Mouse (Mus musculus) olfactory bulb, adult 2 months (tissue): Measurements from ENCODE around the gene Brdt. TPM values are rescaled to one million over a fixed set of nuclear protein-coding genes. Genes with fewer than 3 reads are reported as not detected.

ENCODE experiments used
- H3K27ac ChIP-seq: fragments of 200-500 bp; 2 replicates; pipeline ENCODE4 v1.5.1; 2012; ENCODE audit warnings: low read depth, low read length; ENCODE audit not compliant: insufficient read depth
- H3K4me1 ChIP-seq: fragments of 200-500 bp; 2 replicates; pipeline ENCODE4 v1.6.1; 2012; ENCODE audit warnings: low read length; ENCODE audit not compliant: control insufficient read depth, insufficient read depth
- H3K4me3 ChIP-seq: fragments of 200-500 bp; 2 replicates; pipeline ENCODE4 v1.5.1; 2012; ENCODE audit warnings: mild to moderate bottlenecking, low read depth, low read length, moderate library complexity; ENCODE audit not compliant: insufficient read depth
- CTCF ChIP-seq: fragments of 200-500 bp; IDR thresholded peaks from 2 replicates; pipeline ENCODE4 v1.5.1; 2012; ENCODE audit warnings: low read depth, mild to moderate bottlenecking, low read length, moderate library complexity; ENCODE audit not compliant: insufficient read depth
- POLR2A ChIP-seq: fragments of 200-500 bp; IDR thresholded peaks from 2 replicates; pipeline ENCODE4 v1.6.1; 2012; ENCODE audit warnings: mild to moderate bottlenecking, low read depth, low read length, moderate library complexity; ENCODE audit not compliant: insufficient read depth
- WGBS: fragments of 180-500 bp; shearing (Covaris S2); methylation state at CpG from one replicate; pipeline ENCODE4 v1.1.7; 2018; 5-methylcytosine and 5-hydroxymethylcytosine counted together
- polyA plus RNA-seq: library from polyadenylated mRNA; stranded (reverse); fragments of >200 nt; gene quantifications from 2 replicates; pipeline ENCODE4 v1.2.4, GENCODE M21; 2012; ENCODE audit warnings: low replicate concordance; ENCODE audit not compliant: missing spikeins, insufficient read depth, insufficient read length

The Brdt gene
- polyA plus RNA-seq, 1 experiment, result not detected

DNA sequence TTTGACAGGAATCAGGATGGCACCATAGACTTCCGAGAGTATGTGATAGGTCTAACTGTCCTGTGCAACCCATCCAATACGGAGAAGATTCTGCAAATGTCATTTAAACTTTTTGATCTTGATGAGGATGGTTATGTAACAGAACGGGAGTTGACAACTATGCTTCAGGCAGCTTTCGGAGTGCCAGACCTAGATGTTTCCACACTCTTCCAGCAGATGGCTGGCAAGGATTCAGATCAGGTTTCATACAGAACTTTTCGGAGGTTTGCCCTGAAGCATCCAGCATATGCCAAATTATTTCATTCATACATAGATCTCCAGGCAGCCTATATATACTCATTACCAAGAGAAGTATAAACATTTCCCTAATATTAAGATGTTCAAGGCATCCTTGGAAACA, 103.0 kb downstream of the Brdt start:
- H3K4me3 ChIP-seq, result no peak overlapping the region
- H3K4me1 ChIP-seq, result no peaks in the 10 kb centered on the region
- no peak overlapping the region for H3K27ac ChIP-seq
- WGBS, result 81% methylated on average over 5 of the region's 5 CpGs
- TF ChIP-seq POLR2A, result no peak
- TF ChIP-seq CTCF, result no peak

DNA sequence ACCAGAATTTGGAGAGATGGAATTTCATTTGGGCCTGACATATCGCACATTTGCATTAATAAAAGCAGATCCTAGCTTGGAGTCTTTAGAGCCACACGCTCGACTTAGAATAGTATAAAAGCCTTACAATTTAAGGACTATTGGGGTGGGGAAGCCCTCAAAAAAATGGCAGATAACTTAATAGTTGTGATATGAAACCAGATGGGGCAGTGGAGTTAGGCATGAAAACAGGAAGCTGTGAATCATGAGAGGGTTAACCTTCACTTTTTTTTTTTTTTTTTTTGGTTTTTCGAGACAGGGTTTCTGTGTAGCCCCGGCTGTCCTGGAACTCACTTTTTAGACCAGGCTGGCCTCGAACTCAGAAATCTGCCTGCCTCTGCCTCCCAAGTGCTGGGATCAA, 105.2 kb downstream of the Brdt start:
- TF ChIP-seq CTCF (no peak), POLR2A (no peak)
- Histone ChIP-seq H3K27ac (no peak overlapping the region), H3K4me1 (no peaks in the 10 kb centered on the region), H3K4me3 (no peak overlapping the region)
- WGBS, result 86% methylated on average over 6 of the region's 6 CpGs

Other genes with a start within 250 kb of the Brdt start
- not detected in 2 replicates for gene Tgfbr3, start 41.5 kb upstream of the Brdt start, polyA plus RNA-seq
- gene Ephx4, start 71.6 kb downstream of the Brdt start, polyA plus RNA-seq, result not detected in 2 replicates
- not detected in 2 replicates for gene Lpcat2b, start 100.4 kb downstream of the Brdt start, polyA plus RNA-seq
- gene Btbd8, start 106.8 kb downstream of the Brdt start, polyA plus RNA-seq, result not detected in 2 replicates
- gene Gm42669, start 176.5 kb downstream of the Brdt start, polyA plus RNA-seq, result not detected in 2 replicates
- not detected in 2 replicates for gene 1700028K03Rik, start 203.6 kb downstream of the Brdt start, polyA plus RNA-seq